Mouse (Mus musculus) neural tube, postnatal 0 days (tissue): ENCODE measurements around the gene Olfr803. TPM values are rescaled to one million over a fixed set of nuclear protein-coding genes. Genes with fewer than 3 reads are reported as not detected.

ENCODE experiments used
- microRNA-seq: library from miRNA; unstranded; fragments of <30 nt; microRNA quantifications from one replicate; pipeline ENCODE4, GENCODE M21; 2016
- polyA plus RNA-seq: library from polyadenylated mRNA; unstranded; fragments of >200 nt; fragmentation: Nextera tagmentation; extraction: Ambion mirVana; gene quantifications from 2 replicates; pipeline ENCODE4 v1.2.1, GENCODE M21; 2015

Olfr803 gene
- not detected in 2 replicates for polyA plus RNA-seq

DNA sequence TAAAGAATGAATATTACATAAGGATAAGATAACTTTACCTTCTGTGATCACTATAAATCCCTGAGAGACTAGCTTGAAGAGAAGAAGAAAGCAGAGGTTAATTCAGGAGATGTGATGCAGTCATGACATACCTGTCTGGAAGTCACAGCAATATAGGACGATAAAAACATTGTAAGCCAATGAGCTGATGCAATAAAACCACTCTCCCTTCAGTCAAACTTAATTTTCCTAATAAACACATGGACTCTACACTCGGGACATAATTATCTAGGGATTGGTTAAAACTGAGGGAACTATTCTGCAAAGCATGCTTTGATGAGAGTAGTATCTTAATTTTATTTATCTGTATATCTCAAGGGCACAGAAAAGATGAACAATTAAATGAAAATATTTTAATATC, at the start of gene Olfr803:
Olfr803 (minus strand) TSS at position 101 of the 400 bp plus-strand sequence.

GRCm38 (mm10) chr10:129741821-129742220, 47.7 kb upstream of the Olfr803 start, which contains the start of gene Olfr806:
Gene Olfr806 (minus strand): TSS chr10:129741921.

GRCm38 (mm10) chr10:129729275-129729674, 35.2 kb upstream of the Olfr803 start, which contains the start of gene Olfr805:
Gene Olfr805 (minus strand): TSS chr10:129729375.

GRCm38 (mm10) chr10:129702910-129703309, 8.8 kb upstream of the Olfr803 start, which contains the start of gene Olfr804:
Gene Olfr804 (plus strand): TSS chr10:129703210.

GRCm38 (mm10) chr10:129688069-129688468, 6.0 kb downstream of the Olfr803 start, which contains the start of gene Olfr802:
Gene Olfr802 (minus strand): TSS chr10:129688169.

DNA sequence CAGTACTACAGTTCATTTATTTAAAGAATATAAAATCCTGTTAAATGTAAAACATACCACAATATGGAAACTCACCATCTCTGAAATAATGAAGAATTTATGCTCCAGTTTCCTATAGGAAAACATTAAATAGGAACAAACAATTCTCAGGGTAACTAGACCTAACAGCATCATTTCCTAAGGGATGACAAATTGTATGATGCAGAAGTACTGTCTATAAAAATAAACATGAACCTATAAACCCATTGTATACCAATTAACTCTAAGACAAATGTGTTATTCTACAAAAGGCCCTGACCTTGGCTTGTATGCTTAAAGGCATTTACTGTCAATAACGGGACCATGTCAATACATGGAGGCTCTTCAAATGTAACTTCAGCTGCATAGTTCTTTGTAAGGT, 20.3 kb downstream of the Olfr803 start, which contains the start of gene Olfr801:
Olfr801 (minus strand) TSS at position 101 of the 400 bp plus-strand sequence.

GRCm38 (mm10) chr10:129657394-129657793, 36.7 kb downstream of the Olfr803 start, which contains the start of gene Olfr800:
Gene Olfr800 (plus strand): TSS chr10:129657694.

Small RNA genes lying within 50 kb of the gene (microRNA-seq; reads per million reads assigned to microRNA genes)
- not detected for gene Gm24485

Other genes starting within 250 kb of the Olfr803 start
- gene Olfr787, start 232.4 kb downstream of the Olfr803 start, polyA plus RNA-seq, result not detected in 2 replicates
- not detected in 2 replicates for gene Olfr788, start 223.3 kb downstream of the Olfr803 start, polyA plus RNA-seq
- gene Olfr789, start 209.5 kb downstream of the Olfr803 start, polyA plus RNA-seq, result not detected in 2 replicates
- gene Olfr790, start 195.8 kb downstream of the Olfr803 start, polyA plus RNA-seq, result not detected in 2 replicates
- gene Olfr791, start 172.5 kb downstream of the Olfr803 start, polyA plus RNA-seq, result not detected in 2 replicates
- gene Olfr792, start 155.1 kb downstream of the Olfr803 start, polyA plus RNA-seq, result not detected in 2 replicates
- gene Olfr794, start 126.6 kb downstream of the Olfr803 start, polyA plus RNA-seq, result not detected in 2 replicates
- gene Olfr796, start 81.7 kb downstream of the Olfr803 start, polyA plus RNA-seq, result not detected in 2 replicates
- not detected in 2 replicates for gene Olfr798, start 66.4 kb downstream of the Olfr803 start, polyA plus RNA-seq
- not detected in 2 replicates for gene Olfr799, start 56.8 kb downstream of the Olfr803 start, polyA plus RNA-seq
- not detected in 2 replicates for gene Olfr800, start 36.6 kb downstream of the Olfr803 start, polyA plus RNA-seq
- not detected in 2 replicates for gene Olfr801, start 20.4 kb downstream of the Olfr803 start, polyA plus RNA-seq
- gene Olfr802, start 6.1 kb downstream of the Olfr803 start, polyA plus RNA-seq, result 0.04 and 0.08 TPM in 2 replicates
- not detected in 2 replicates for gene Olfr804, start 8.9 kb upstream of the Olfr803 start, polyA plus RNA-seq
- not detected in 2 replicates for gene Olfr805, start 35.1 kb upstream of the Olfr803 start, polyA plus RNA-seq
- not detected in 2 replicates for gene Olfr806, start 47.6 kb upstream of the Olfr803 start, polyA plus RNA-seq
- not detected in 2 replicates for gene Olfr807, start 63.5 kb upstream of the Olfr803 start, polyA plus RNA-seq
- gene Olfr808, start 71.2 kb upstream of the Olfr803 start, polyA plus RNA-seq, result not detected in 2 replicates
- gene Olfr809, start 80.4 kb upstream of the Olfr803 start, polyA plus RNA-seq, result not detected in 2 replicates
- gene Olfr810, start 100.6 kb upstream of the Olfr803 start, polyA plus RNA-seq, result not detected in 2 replicates
- gene Olfr811, start 110.1 kb upstream of the Olfr803 start, polyA plus RNA-seq, result not detected in 2 replicates
- gene Olfr812, start 151.8 kb upstream of the Olfr803 start, polyA plus RNA-seq, result not detected in 2 replicates
- gene Olfr813, start 161.1 kb upstream of the Olfr803 start, polyA plus RNA-seq, result not detected in 2 replicates
- gene Olfr814, start 185.6 kb upstream of the Olfr803 start, polyA plus RNA-seq, result not detected in 2 replicates
- not detected in 2 replicates for gene Olfr815, start 211.6 kb upstream of the Olfr803 start, polyA plus RNA-seq
- gene Olfr816, start 221.3 kb upstream of the Olfr803 start, polyA plus RNA-seq, result not detected in 2 replicates